Mouse (Mus musculus): ENCODE results near the gene Lgr4.

DNA sequence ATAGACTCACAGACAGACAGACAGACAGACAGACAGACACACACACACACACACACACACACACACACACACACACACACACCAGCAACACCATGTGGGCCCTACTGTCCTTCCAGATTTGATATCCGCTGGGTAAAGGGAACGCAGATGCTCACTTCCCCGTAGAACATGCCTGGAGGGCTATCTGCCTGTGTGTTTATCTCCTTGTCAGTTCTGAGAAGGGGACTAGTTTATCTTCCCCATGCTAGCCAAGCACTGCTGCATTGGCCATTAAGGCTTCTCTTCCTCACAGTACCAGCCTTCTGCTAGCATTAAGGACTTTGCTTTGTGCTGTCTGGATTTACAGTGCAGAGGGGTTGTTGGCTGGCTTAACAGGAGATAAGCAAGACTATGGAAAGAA is 11.8 kb downstream of the Lgr4 start:
- TF ChIP-seq FOSL1 (IDR thresholded peaks at IDR 0.05; ENCODE audit: insufficient read depth, low read length, poor library complexity, severe bottlenecking) (no peak), CTCF (IDR thresholded peaks at IDR 0.05; ENCODE audit: control insufficient read depth, insufficient read depth, insufficient read length) (no peak), MAX (IDR thresholded peaks at IDR 0.05) (no peak), MYOD1 (IDR thresholded peaks at IDR 0.05; ENCODE audit: control insufficient read depth, insufficient read length, low read depth) (no peak), MYOG (IDR thresholded peaks at IDR 0.05; ENCODE audit: control insufficient read depth, extremely low read depth, insufficient read length) (no peak), CEBPB (IDR thresholded peaks at IDR 0.05; ENCODE audit: low read depth) (no peak)
